Mouse (Mus musculus) heart, embryonic 11.5 days (tissue): ENCODE results near the gene Ankrd13b. TPM values are rescaled to one million over a fixed set of nuclear protein-coding genes. Genes with fewer than 3 reads are reported as not detected.

Experiments used
- ATAC-seq: fragments of 200-750 bp; cut with Nextera tagmentation; replicated peaks from 2 replicates; pipeline ENCODE4 v1.8.0; 2017; ENCODE audit warnings: moderate library complexity; ENCODE audit not compliant: insufficient number of reproducible peaks, low FRiP score, low TSS enrichment
- H3K27ac ChIP-seq: fragments of 300-500 bp; sonication (generic); 2 replicates; pipeline ENCODE4 v1.5.1; 2014; ENCODE audit warnings: mild to moderate bottlenecking, low read depth, low read length
- H3K27me3 ChIP-seq: fragments of 300-500 bp; sonication (generic); 2 replicates; pipeline ENCODE4 v1.6.1; 2014; ENCODE audit warnings: mild to moderate bottlenecking, low read length, mixed read lengths; ENCODE audit not compliant: control insufficient read depth, insufficient read depth
- H3K36me3 ChIP-seq: fragments of 300-500 bp; sonication (generic); 2 replicates; pipeline ENCODE4 v1.6.1; 2014; ENCODE audit warnings: mild to moderate bottlenecking, low read length, moderate library complexity, mixed read lengths; ENCODE audit not compliant: control insufficient read depth, insufficient read depth
- H3K4me1 ChIP-seq: fragments of 300-500 bp; sonication (generic); 2 replicates; pipeline ENCODE4 v1.6.1; 2014; ENCODE audit warnings: low read length; ENCODE audit not compliant: control insufficient read depth, insufficient read depth
- H3K4me2 ChIP-seq: fragments of 300-500 bp; sonication (generic); 2 replicates; pipeline ENCODE4 v1.6.1; 2014; ENCODE audit warnings: mild to moderate bottlenecking, moderate library complexity
- H3K4me3 ChIP-seq: fragments of 300-500 bp; sonication (generic); 2 replicates; pipeline ENCODE4 v1.5.1; 2014; ENCODE audit warnings: low read depth, low read length
- H3K9ac ChIP-seq: fragments of 300-500 bp; sonication (generic); 2 replicates; pipeline ENCODE4 v1.6.1; 2014; ENCODE audit warnings: mild to moderate bottlenecking, low read depth, low read length, moderate library complexity
- H3K9me3 ChIP-seq: fragments of 300-500 bp; sonication (generic); replicated peaks from 2 replicates; pipeline ENCODE4 v1.6.1; 2016; ENCODE audit warnings: low read length; ENCODE audit not compliant: control insufficient read depth
- WGBS: fragments of 180-500 bp; shearing (Covaris S2); extraction: QIAGEN DNeasy Blood & Tissue Kit; methylation state at CpG from one replicate; pipeline ENCODE4 v1.1.7; 2014; ENCODE audit not compliant: insufficient replicate concordance; 5-methylcytosine and 5-hydroxymethylcytosine counted together
- polyA plus RNA-seq: library from polyadenylated mRNA; unstranded; fragments of >200 nt; fragmentation: Nextera tagmentation; extraction: Ambion mirVana; gene quantifications from 2 replicates; pipeline ENCODE4 v1.2.1, GENCODE M21; 2014

The Ankrd13b gene
- polyA plus RNA-seq, 1 experiment from 2014 or later: 3.0 TPM

GRCm38 (mm10) chr11:77495507-77495906, 6.0 kb upstream of the Ankrd13b start:
- Histone ChIP-seq H3K4me2 (peak overlapping the region; percentile 85; the same call in 1 of the 2 replicates), H3K27me3 (no peaks in the 10 kb centered on the region), H3K27ac (no peak overlapping the region), H3K36me3 (peaks cover 7% of the 10 kb centered on the region), H3K9ac (no peak overlapping the region), H3K9me3 (no peaks in the 10 kb centered on the region), H3K4me1 (peaks cover 57% of the 10 kb centered on the region), H3K4me3 (no peak overlapping the region)
- no peak for ATAC-seq

- peak overlapping the region; percentile 85 for H3K4me2 ChIP-seq
- H3K9ac ChIP-seq: peak overlapping the region; percentile 89
- H3K27me3 ChIP-seq: no peaks in the 10 kb centered on the region
- peak overlapping the region; percentile 97 for H3K4me3 ChIP-seq
- 0 out of 2 replicates have a peak overlapping the region, but pooled peaks have one; percentile 18 for H3K27ac ChIP-seq
- WGBS: 65% methylated on average over 6 of the region's 6 CpGs
- no peaks in the 10 kb centered on the region for H3K9me3 ChIP-seq
- peaks cover 63% of the 10 kb centered on the region for H3K4me1 ChIP-seq
- H3K36me3 ChIP-seq: no peaks in the 10 kb centered on the region
- no peak for ATAC-seq
Observed at GRCm38 (mm10) chr11:77494782-77495181, 5.3 kb upstream of the Ankrd13b start.

- Histone ChIP-seq H3K4me1 (peaks cover 63% of the 10 kb centered on the region), H3K4me3 (peak overlapping the region; percentile 97), H3K9me3 (no peaks in the 10 kb centered on the region), H3K4me2 (peak overlapping the region; percentile 85), H3K36me3 (no peaks in the 10 kb centered on the region), H3K27ac (peak overlapping the region; percentile 76), H3K9ac (peak overlapping the region; percentile 89), H3K27me3 (no peaks in the 10 kb centered on the region)
- no peak for ATAC-seq
- 27% methylated on average over 4 of the region's 4 CpGs for WGBS
Observed at GRCm38 (mm10) chr11:77494344-77494676, 4.8 kb upstream of the Ankrd13b start.

GRCm38 (mm10) chr11:77493512-77494343, 4.2 kb upstream of the Ankrd13b start, which contains the start of gene Git1:
Git1 (plus strand) TSS chr11:77493562.
- Histone ChIP-seq H3K36me3 (no peaks in the 10 kb centered on the region), H3K9ac (peak within 1 kb of the TSS; percentile 89), H3K4me1 (peaks cover 62% of the 10 kb centered on the region), H3K27me3 (peaks cover 2% of the 10 kb centered on the region; the same call in 1 of the 2 replicates), H3K4me3 (peak within 1 kb of the TSS; percentile 97), H3K4me2 (peak within 1 kb of the TSS; percentile 85), H3K9me3 (no peaks in the 10 kb centered on the region), H3K27ac (peak within 1 kb of the TSS; percentile 76)
- no peak for ATAC-seq
- 2% methylated on average over 54 of the region's 74 CpGs for WGBS

GRCm38 (mm10) chr11:77492911-77493332, 3.4 kb upstream of the Ankrd13b start:
- WGBS: under 1% methylated on average over 28 of the region's 32 CpGs
- peaks cover 6% of the 10 kb centered on the region; the same call in 1 of the 2 replicates for H3K27me3 ChIP-seq

GRCm38 (mm10) chr11:77492311-77492871, 2.9 kb upstream of the Ankrd13b start:
- Histone ChIP-seq H3K9ac (peak overlapping the region; percentile 89), H3K4me2 (peak overlapping the region; percentile 85), H3K4me3 (peak overlapping the region; percentile 97), H3K36me3 (no peaks in the 10 kb centered on the region), H3K9me3 (no peaks in the 10 kb centered on the region), H3K27me3 (peaks cover 6% of the 10 kb centered on the region; the same call in 1 of the 2 replicates), H3K27ac (peak overlapping the region; percentile 76), H3K4me1 (peaks cover 57% of the 10 kb centered on the region)
- no peak for ATAC-seq
- whole genome bisulfite sequencing: under 1% methylated on average over 17 of the region's 18 CpGs

More at GRCm38 (mm10) chr11:77492911-77493332, 3.4 kb upstream of the Ankrd13b start:
- Histone ChIP-seq H3K4me2 (peak overlapping the region; percentile 85), H3K27ac (peak overlapping the region; percentile 76), H3K4me3 (peak overlapping the region; percentile 97), H3K36me3 (no peaks in the 10 kb centered on the region), H3K9me3 (no peaks in the 10 kb centered on the region), H3K4me1 (peaks cover 57% of the 10 kb centered on the region), H3K9ac (peak overlapping the region; percentile 89)
- ATAC-seq: peak; percentile 81

GRCm38 (mm10) chr11:77491502-77492291, 2.2 kb upstream of the Ankrd13b start:
- Histone ChIP-seq H3K4me1 (peaks cover 53% of the 10 kb centered on the region), H3K9ac (peak overlapping the region; percentile 89), H3K27me3 (peaks cover 6% of the 10 kb centered on the region; the same call in 1 of the 2 replicates), H3K36me3 (no peaks in the 10 kb centered on the region), H3K4me2 (peak overlapping the region; percentile 85), H3K27ac (peak overlapping the region; percentile 76), H3K9me3 (no peaks in the 10 kb centered on the region), H3K4me3 (peak overlapping the region; percentile 97)
- no peak; the same call in 1 of the 2 replicates for ATAC-seq
- 2% methylated on average over 23 of the region's 23 CpGs for WGBS

GRCm38 (mm10) chr11:77491123-77491501, 1.6 kb upstream of the Ankrd13b start:
- H3K9ac ChIP-seq: peak overlapping the region; percentile 89
- H3K36me3 ChIP-seq: no peaks in the 10 kb centered on the region
- peak overlapping the region; percentile 76 for H3K27ac ChIP-seq
- peak; percentile 52; the same call in 1 of the 2 replicates for ATAC-seq
- WGBS: 1% methylated on average over 13 of the region's 13 CpGs
- peaks cover 6% of the 10 kb centered on the region; the same call in 1 of the 2 replicates for H3K27me3 ChIP-seq
- H3K4me1 ChIP-seq: peaks cover 51% of the 10 kb centered on the region
- H3K4me2 ChIP-seq: peak overlapping the region; percentile 85
- H3K4me3 ChIP-seq: peak overlapping the region; percentile 97
- H3K9me3 ChIP-seq: no peaks in the 10 kb centered on the region
